Mouse (Mus musculus) limb, embryonic 13.5 days (tissue): ENCODE measurements around the gene Gstcd. TPM values are rescaled to one million over a fixed set of nuclear protein-coding genes. Genes with fewer than 3 reads are reported as not detected.

Experiments
- ATAC-seq: fragments of 200-750 bp; cut with Nextera tagmentation; 2 replicates; pipeline ENCODE4 v1.8.0; 2017; ENCODE audit warnings: low read depth, moderate number of reproducible peaks, moderate TSS enrichment; ENCODE audit not compliant: low FRiP score
- H3K27ac ChIP-seq: fragments of 300-500 bp; sonication (generic); 2 replicates; pipeline ENCODE4 v1.5.1; 2015; ENCODE audit warnings: inconsistent platforms, mild to moderate bottlenecking, moderate library complexity
- H3K27me3 ChIP-seq: fragments of 300-500 bp; sonication (generic); 2 replicates; pipeline ENCODE4 v1.6.1; 2015; ENCODE audit warnings: mild to moderate bottlenecking, inconsistent platforms
- H3K36me3 ChIP-seq: fragments of 300-500 bp; sonication (generic); 2 replicates; pipeline ENCODE4 v1.6.1; 2015; ENCODE audit warnings: inconsistent platforms, mild to moderate bottlenecking, moderate library complexity
- H3K4me1 ChIP-seq: fragments of 300-500 bp; sonication (generic); 2 replicates; pipeline ENCODE4 v1.6.1; 2015; ENCODE audit warnings: inconsistent platforms
- H3K4me2 ChIP-seq: fragments of 300-500 bp; sonication (generic); replicated peaks from 2 replicates; pipeline ENCODE4 v1.6.1; 2015; ENCODE audit warnings: inconsistent platforms, mild to moderate bottlenecking, moderate library complexity
- H3K4me3 ChIP-seq: fragments of 300-500 bp; sonication (generic); 2 replicates; pipeline ENCODE4 v1.5.1; 2015; ENCODE audit warnings: moderate library complexity, mild to moderate bottlenecking, inconsistent platforms
- H3K9ac ChIP-seq: fragments of 300-500 bp; sonication (generic); 2 replicates; pipeline ENCODE4 v1.6.1; 2015; ENCODE audit warnings: mild to moderate bottlenecking, inconsistent platforms
- H3K9me3 ChIP-seq: fragments of 300-500 bp; sonication (generic); 2 replicates; pipeline ENCODE4 v1.6.1; 2016; ENCODE audit warnings: inconsistent platforms
- WGBS: fragments of 180-500 bp; shearing (Covaris S2); methylation state at CpG from one replicate; pipeline ENCODE4 v1.1.7; 2015; 5-methylcytosine and 5-hydroxymethylcytosine counted together
- polyA plus RNA-seq: library from polyadenylated mRNA; unstranded; fragments of >200 nt; fragmentation: Nextera tagmentation; extraction: Ambion mirVana; gene quantifications from 2 replicates; pipeline ENCODE4 v1.2.1, GENCODE M21; 2015

Gstcd gene
- 7.4 and 7.9 TPM in 2 replicates for polyA plus RNA-seq

GRCm38 (mm10) chr3:133091664-133092273 is at the start of gene Gstcd, which contains the start of gene Ints12:
Gene Gstcd, minus strand, starts transcription at chr3:133092033.
Gene Ints12, plus strand, starts transcription at chr3:133091840.
- H3K4me2 ChIP-seq = peak within 1 kb of the TSS; percentile 73
- H3K9ac ChIP-seq = peak within 1 kb of the TSS; percentile 91
- H3K4me1 ChIP-seq = peaks cover 35% of the 10 kb centered on the region
- ATAC-seq = peak; percentile 97
- under 1% methylated on average over 53 of the region's 53 CpGs for WGBS
- H3K9me3 ChIP-seq = no peaks in the 10 kb centered on the region
- peak within 1 kb of the TSS; percentile 99 for H3K27ac ChIP-seq
- 0 out of 2 replicates have a peak, but pooled peaks cover 2% of the 10 kb centered on the region for H3K36me3 ChIP-seq
- no peaks in the 10 kb centered on the region for H3K27me3 ChIP-seq
- peak within 1 kb of the TSS; percentile 70 for H3K4me3 ChIP-seq

GRCm38 (mm10) chr3:133132611-133133010 is 40.8 kb upstream of the Gstcd start:
- H3K9ac ChIP-seq = no peak overlapping the region
- H3K4me1 ChIP-seq = no peaks in the 10 kb centered on the region
- no peaks in the 10 kb centered on the region for H3K9me3 ChIP-seq
- 72% methylated on average over 8 of the region's 8 CpGs for WGBS
- H3K36me3 ChIP-seq = no peaks in the 10 kb centered on the region
- no peaks in the 10 kb centered on the region for H3K27me3 ChIP-seq
- no peak for ATAC-seq
- H3K27ac ChIP-seq = no peak overlapping the region
- H3K4me2 ChIP-seq = no peak overlapping the region
- H3K4me3 ChIP-seq = no peak overlapping the region

- no peaks in the 10 kb centered on the region for H3K36me3 ChIP-seq
- ATAC-seq = no peak
- no peaks in the 10 kb centered on the region for H3K27me3 ChIP-seq
- H3K4me3 ChIP-seq = no peak overlapping the region
- H3K4me1 ChIP-seq = no peaks in the 10 kb centered on the region
- no peak overlapping the region for H3K9ac ChIP-seq
- no peaks in the 10 kb centered on the region for H3K9me3 ChIP-seq
- WGBS = 84% methylated on average over 5 of the region's 5 CpGs
- H3K4me2 ChIP-seq = no peak overlapping the region
- H3K27ac ChIP-seq = no peak overlapping the region
Observed at GRCm38 (mm10) chr3:133131372-133131771, 39.5 kb upstream of the Gstcd start.

GRCm38 (mm10) chr3:133113281-133113680 is 21.4 kb upstream of the Gstcd start:
- 18% methylated on average over 1 of the region's 1 CpGs for WGBS

GRCm38 (mm10) chr3:133111741-133112140 is 19.9 kb upstream of the Gstcd start:
- no peak for ATAC-seq
- Histone ChIP-seq H3K4me1 (no peaks in the 10 kb centered on the region), H3K36me3 (peaks cover 28% of the 10 kb centered on the region), H3K27me3 (no peaks in the 10 kb centered on the region), H3K4me2 (no peak overlapping the region), H3K27ac (no peak overlapping the region), H3K4me3 (no peak overlapping the region), H3K9ac (no peak overlapping the region), H3K9me3 (peaks cover 4% of the 10 kb centered on the region; the same call in 1 of the 2 replicates)
- 38% methylated on average over 2 of the region's 2 CpGs for WGBS

More at GRCm38 (mm10) chr3:133113281-133113680, 21.4 kb upstream of the Gstcd start:
- peaks cover 18% of the 10 kb centered on the region for H3K36me3 ChIP-seq
- H3K27me3 ChIP-seq = no peaks in the 10 kb centered on the region
- ATAC-seq = 0 out of 2 replicates have a peak, but pooled peaks have one; percentile 28
- no peak overlapping the region for H3K27ac ChIP-seq
- no peak overlapping the region for H3K4me2 ChIP-seq
- H3K4me1 ChIP-seq = no peaks in the 10 kb centered on the region
- no peak overlapping the region for H3K4me3 ChIP-seq
- H3K9ac ChIP-seq = no peak overlapping the region
- H3K9me3 ChIP-seq = peaks cover 4% of the 10 kb centered on the region; the same call in 1 of the 2 replicates

GRCm38 (mm10) chr3:133109844-133110243 is 18.0 kb upstream of the Gstcd start:
- no peak overlapping the region for H3K9ac ChIP-seq
- H3K4me2 ChIP-seq = no peak overlapping the region
- H3K4me1 ChIP-seq = no peaks in the 10 kb centered on the region
- H3K27ac ChIP-seq = no peak overlapping the region
- ATAC-seq = no peak
- WGBS = 94% methylated on average over 4 of the region's 4 CpGs
- H3K36me3 ChIP-seq = peaks cover 42% of the 10 kb centered on the region
- peaks cover 4% of the 10 kb centered on the region; the same call in 1 of the 2 replicates for H3K9me3 ChIP-seq
- H3K27me3 ChIP-seq = no peaks in the 10 kb centered on the region
- no peak overlapping the region for H3K4me3 ChIP-seq

- H3K27me3 ChIP-seq = no peaks in the 10 kb centered on the region
- H3K9me3 ChIP-seq = peaks cover 4% of the 10 kb centered on the region; the same call in 1 of the 2 replicates
- no peak overlapping the region for H3K4me3 ChIP-seq
- no peak overlapping the region for H3K9ac ChIP-seq
- no peak for ATAC-seq
- 92% methylated on average over 4 of the region's 4 CpGs for WGBS
- no peak overlapping the region for H3K27ac ChIP-seq
- H3K4me2 ChIP-seq = no peak overlapping the region
- H3K4me1 ChIP-seq = no peaks in the 10 kb centered on the region
- H3K36me3 ChIP-seq = peaks cover 51% of the 10 kb centered on the region
Observed at GRCm38 (mm10) chr3:133108731-133109130, 16.9 kb upstream of the Gstcd start.

DNA sequence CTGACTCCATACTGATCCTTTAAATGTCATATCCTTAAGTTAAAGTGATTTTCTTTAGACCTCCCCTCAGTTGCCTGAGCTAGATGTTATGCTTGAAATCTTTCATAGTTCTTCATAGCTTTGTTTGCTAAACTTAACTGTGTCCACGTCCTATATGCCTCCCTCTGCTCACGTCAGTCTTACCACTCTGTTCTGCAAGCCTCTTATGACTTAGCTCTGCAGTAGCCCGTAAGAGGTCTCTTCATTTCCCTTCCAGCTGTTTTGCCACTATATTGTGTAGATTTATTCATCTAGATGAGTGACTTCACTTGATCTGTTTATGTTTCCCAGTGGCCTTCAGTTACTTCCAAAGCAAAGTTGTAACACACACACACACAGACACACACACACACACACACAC is 12.6 kb upstream of the Gstcd start:
- no peak overlapping the region for H3K4me2 ChIP-seq
- no peak for ATAC-seq
- H3K36me3 ChIP-seq = peaks cover 69% of the 10 kb centered on the region
- no peaks in the 10 kb centered on the region for H3K9me3 ChIP-seq
- no peak overlapping the region for H3K27ac ChIP-seq
- no peak overlapping the region for H3K9ac ChIP-seq
- no peak overlapping the region for H3K4me3 ChIP-seq
- no peaks in the 10 kb centered on the region for H3K27me3 ChIP-seq
- no peaks in the 10 kb centered on the region for H3K4me1 ChIP-seq
- WGBS = 88% methylated on average over 3 of the region's 3 CpGs

DNA sequence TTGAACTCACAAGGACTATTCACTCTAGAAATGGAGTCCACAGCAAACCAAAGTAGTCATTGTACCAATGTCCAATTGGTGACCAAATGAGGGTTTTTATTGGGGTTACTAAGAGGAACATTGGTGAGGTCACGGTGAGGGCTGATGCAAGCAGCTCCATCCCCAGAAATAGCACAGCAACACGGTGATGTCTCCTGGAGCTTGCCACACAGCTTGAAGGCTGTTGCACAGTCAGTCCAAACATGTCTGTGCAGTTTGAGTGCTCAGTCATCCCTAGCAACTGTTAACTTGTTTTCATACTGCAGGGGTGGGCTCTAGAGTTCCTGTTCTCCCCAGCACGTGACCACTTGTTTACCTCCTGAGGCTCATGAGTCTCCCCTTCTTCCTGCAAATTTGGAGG is 11.9 kb upstream of the Gstcd start:
- H3K27me3 ChIP-seq = no peaks in the 10 kb centered on the region
- H3K4me3 ChIP-seq = no peak overlapping the region
- no peaks in the 10 kb centered on the region for H3K9me3 ChIP-seq
- no peak overlapping the region for H3K27ac ChIP-seq
- H3K9ac ChIP-seq = no peak overlapping the region
- H3K36me3 ChIP-seq = peaks cover 69% of the 10 kb centered on the region
- no peak overlapping the region for H3K4me2 ChIP-seq
- ATAC-seq = no peak
- H3K4me1 ChIP-seq = no peaks in the 10 kb centered on the region
- 83% methylated on average over 3 of the region's 3 CpGs for WGBS

GRCm38 (mm10) chr3:133098909-133099308 is 7.1 kb upstream of the Gstcd start:
- Histone ChIP-seq H3K4me2 (no peak overlapping the region), H3K27ac (no peak overlapping the region), H3K4me3 (no peak overlapping the region), H3K9ac (no peak overlapping the region), H3K4me1 (0 out of 2 replicates have a peak, but pooled peaks cover 4% of the 10 kb centered on the region), H3K9me3 (no peaks in the 10 kb centered on the region), H3K36me3 (peaks cover 53% of the 10 kb centered on the region), H3K27me3 (no peaks in the 10 kb centered on the region)
- ATAC-seq = no peak
- WGBS = 87% methylated on average over 2 of the region's 2 CpGs

- Histone ChIP-seq H3K4me1 (peaks cover 7% of the 10 kb centered on the region; the same call in 1 of the 2 replicates), H3K4me2 (no peak overlapping the region), H3K27me3 (no peaks in the 10 kb centered on the region), H3K36me3 (peaks cover 48% of the 10 kb centered on the region), H3K9me3 (no peaks in the 10 kb centered on the region), H3K9ac (no peak overlapping the region), H3K4me3 (no peak overlapping the region), H3K27ac (no peak overlapping the region)
- ATAC-seq = no peak
- 94% methylated on average over 4 of the region's 4 CpGs for WGBS
Observed at GRCm38 (mm10) chr3:133098336-133098735, 6.5 kb upstream of the Gstcd start.

GRCm38 (mm10) chr3:133097936-133098335 is 6.1 kb upstream of the Gstcd start:
- WGBS = 96% methylated on average over 6 of the region's 6 CpGs
- Histone ChIP-seq H3K9ac (no peak overlapping the region), H3K27me3 (no peaks in the 10 kb centered on the region), H3K4me1 (peaks cover 11% of the 10 kb centered on the region), H3K36me3 (peaks cover 47% of the 10 kb centered on the region), H3K4me2 (no peak overlapping the region), H3K4me3 (no peak overlapping the region), H3K27ac (no peak overlapping the region), H3K9me3 (no peaks in the 10 kb centered on the region)
- no peak for ATAC-seq

- Histone ChIP-seq H3K4me2 (no peak overlapping the region), H3K9me3 (no peaks in the 10 kb centered on the region), H3K9ac (no peak overlapping the region), H3K4me1 (peaks cover 26% of the 10 kb centered on the region), H3K27me3 (no peaks in the 10 kb centered on the region), H3K4me3 (no peak overlapping the region), H3K27ac (no peak overlapping the region), H3K36me3 (peaks cover 25% of the 10 kb centered on the region)
- ATAC-seq = no peak
- WGBS = 61% methylated on average over 1 of the region's 1 CpGs
Observed at GRCm38 (mm10) chr3:133094305-133094704, 2.5 kb upstream of the Gstcd start.
